27 mouse cellular contexts compared by ENCODE assay signal in genomic region chr6:134529340-134529739, GRCm38 (mm10). TPM values are rescaled to one million over a fixed set of nuclear protein-coding genes. Genes with fewer than 3 reads are reported as not detected.
DNase-seq lines count a peak whose midpoint lies in the region; ATAC-seq lines count a peak whose summit lies in the region.
"Had no signal": no experiment of that assay in that cellular context is flagged by ENCODE, and none has a peak within 500 bp of the region (broad histone marks: within the 10 kb centered on the region; RNA-seq: fewer than 3 reads in every experiment).

No protein-coding gene starts in this region.

- DNase-seq in c-Kit-negative CD71-positive TER-119-positive erythroid progenitor cells, embryonic 14.5 days (ENCODE audit: low read depth, low spot score): peak; percentile 6
- DNase-seq in cerebellum, adult 11 months: no peak
- DNase-seq in cerebellum, adult 9-10 months: no peak
- DNase-seq in right cerebral cortex, postnatal 10 days (ENCODE audit: low spot score in 2 of 2): no peak
- DNase-seq: adrenal gland, postnatal 10 days; adrenal gland, postnatal 36 days; B cell, adult 2 months; cerebellum, adult 18-20 months; cerebellum, adult 9-11 months; cerebellum, postnatal 25 days; gastrocnemius, postnatal 25 days; heart, adult 18-20 months; heart, postnatal 10 days; heart, postnatal 4 days had no signal

- no peak overlapping the region for H3K4me3 ChIP-seq in liver, embryonic 12.5 days
- H3K4me3 ChIP-seq in liver, embryonic 15.5 days (replicated peaks): no peak overlapping the region
- H3K4me3 ChIP-seq: embryonic facial prominence, embryonic 12.5 days; embryonic facial prominence, embryonic 15.5 days; forebrain, embryonic 15.5 days; heart, embryonic 12.5 days; heart, embryonic 15.5 days had no signal

- peak overlapping the region; percentile 79 for H3K27ac ChIP-seq in liver, embryonic 12.5 days
- 0 out of 2 replicates have a peak overlapping the region, but pooled peaks have one; percentile 2 for H3K27ac ChIP-seq in liver, embryonic 15.5 days (replicated peaks)
- H3K27ac ChIP-seq: embryonic facial prominence, embryonic 12.5 days; embryonic facial prominence, embryonic 15.5 days; forebrain, embryonic 15.5 days; heart, embryonic 15.5 days; hindbrain, embryonic 14.5 days; hindbrain, postnatal 0 days had no signal

- peaks cover 6% of the 10 kb centered on the region; the same call in 1 of the 2 replicates for H3K36me3 ChIP-seq in liver, embryonic 12.5 days
- 0 out of 2 replicates have a peak, but pooled peaks cover 3% of the 10 kb centered on the region for H3K36me3 ChIP-seq in liver, embryonic 15.5 days (replicated peaks)
- H3K36me3 ChIP-seq: forebrain, embryonic 15.5 days; heart, embryonic 15.5 days had no signal

- peaks cover 87% of the 10 kb centered on the region for H3K4me1 ChIP-seq in liver, embryonic 12.5 days
- peaks cover 64% of the 10 kb centered on the region for H3K4me1 ChIP-seq in liver, embryonic 15.5 days (replicated peaks)

- WGBS in liver, embryonic 12.5 days (ENCODE audit: insufficient replicate concordance): 57% methylated on average over 4 of the region's 4 CpGs
- 60% methylated on average over 4 of the region's 4 CpGs for WGBS in liver, embryonic 15.5 days (ENCODE audit: insufficient replicate concordance)

- H3K9me3 ChIP-seq in liver, embryonic 12.5 days (replicated peaks): no peaks in the 10 kb centered on the region
- H3K9me3 ChIP-seq in liver, embryonic 15.5 days (replicated peaks): no peaks in the 10 kb centered on the region
- H3K9me3 ChIP-seq: embryonic facial prominence, embryonic 15.5 days; forebrain, embryonic 15.5 days; G1E; heart, embryonic 12.5 days; heart, embryonic 15.5 days had no signal

- H3K9ac ChIP-seq in liver, embryonic 12.5 days: peak overlapping the region; percentile 6; the same call in 1 of the 2 replicates
- no peak overlapping the region for H3K9ac ChIP-seq in liver, embryonic 15.5 days
- H3K9ac ChIP-seq: embryonic facial prominence, embryonic 12.5 days; embryonic facial prominence, embryonic 15.5 days; forebrain, embryonic 15.5 days; heart, embryonic 12.5 days; heart, embryonic 15.5 days; hindbrain, embryonic 14.5 days had no signal

- H3K27me3 ChIP-seq in liver, embryonic 12.5 days (replicated peaks): no peaks in the 10 kb centered on the region
- no peaks in the 10 kb centered on the region for H3K27me3 ChIP-seq in liver, embryonic 15.5 days
- H3K27me3 ChIP-seq: CH12.LX; embryonic facial prominence, embryonic 12.5 days; embryonic facial prominence, embryonic 15.5 days; forebrain, embryonic 15.5 days; heart, embryonic 12.5 days; heart, embryonic 15.5 days; Patski had no signal

- H3K4me2 ChIP-seq in liver, embryonic 12.5 days: peak overlapping the region; percentile 32
- 0 out of 2 replicates have a peak overlapping the region, but pooled peaks have one; percentile 11 for H3K4me2 ChIP-seq in liver, embryonic 15.5 days
- H3K4me2 ChIP-seq: embryonic facial prominence, embryonic 12.5 days; embryonic facial prominence, embryonic 15.5 days; forebrain, embryonic 15.5 days; heart, embryonic 12.5 days; heart, embryonic 15.5 days; hindbrain, embryonic 14.5 days had no signal

- peak; percentile 68 for ATAC-seq in liver, embryonic 12.5 days
- ATAC-seq in liver, embryonic 15.5 days (ENCODE audit: insufficient read depth): no peak
- ATAC-seq: forebrain, embryonic 15.5 days; hindbrain, postnatal 0 days; inflammation-experienced regulatory T-cells, adult 6 months; Patski had no signal

RNA-seq across cellular contexts. Expression of gene Lrp6, which starts 37.4 kb away (rescaled TPM):
- 12.6 and 13.1 TPM in 2 replicates for polyA plus RNA-seq in liver, embryonic 12.5 days (2016; fragmentation: Nextera tagmentation; extraction: Ambion mirVana)
- polyA plus RNA-seq in liver, embryonic 15.5 days (2015; fragmentation: Nextera tagmentation; extraction: Ambion mirVana): 7.2 and 8.0 TPM in 2 replicates
